Mouse (Mus musculus) limb, embryonic 13.5 days (tissue): ENCODE measurements around the gene Pacs2. TPM values are rescaled to one million over a fixed set of nuclear protein-coding genes. Genes with fewer than 3 reads are reported as not detected.
A peak's percentile ranks its signal among the peaks of the same experiment; 100 is the strongest.

Source experiments
- ATAC-seq: fragments of 200-750 bp; cut with Nextera tagmentation; 2 replicates; pipeline ENCODE4 v1.8.0; 2017; ENCODE audit warnings: low read depth, moderate number of reproducible peaks, moderate TSS enrichment; ENCODE audit not compliant: low FRiP score
- H3K27ac ChIP-seq: fragments of 300-500 bp; sonication (generic); 2 replicates; pipeline ENCODE4 v1.5.1; 2015; ENCODE audit warnings: inconsistent platforms, mild to moderate bottlenecking, moderate library complexity
- H3K27me3 ChIP-seq: fragments of 300-500 bp; sonication (generic); 2 replicates; pipeline ENCODE4 v1.6.1; 2015; ENCODE audit warnings: mild to moderate bottlenecking, inconsistent platforms
- H3K36me3 ChIP-seq: fragments of 300-500 bp; sonication (generic); 2 replicates; pipeline ENCODE4 v1.6.1; 2015; ENCODE audit warnings: inconsistent platforms, mild to moderate bottlenecking, moderate library complexity
- H3K4me1 ChIP-seq: fragments of 300-500 bp; sonication (generic); 2 replicates; pipeline ENCODE4 v1.6.1; 2015; ENCODE audit warnings: inconsistent platforms
- H3K4me2 ChIP-seq: fragments of 300-500 bp; sonication (generic); replicated peaks from 2 replicates; pipeline ENCODE4 v1.6.1; 2015; ENCODE audit warnings: inconsistent platforms, mild to moderate bottlenecking, moderate library complexity
- H3K4me3 ChIP-seq: fragments of 300-500 bp; sonication (generic); 2 replicates; pipeline ENCODE4 v1.5.1; 2015; ENCODE audit warnings: moderate library complexity, mild to moderate bottlenecking, inconsistent platforms
- H3K9ac ChIP-seq: fragments of 300-500 bp; sonication (generic); 2 replicates; pipeline ENCODE4 v1.6.1; 2015; ENCODE audit warnings: mild to moderate bottlenecking, inconsistent platforms
- H3K9me3 ChIP-seq: fragments of 300-500 bp; sonication (generic); 2 replicates; pipeline ENCODE4 v1.6.1; 2016; ENCODE audit warnings: inconsistent platforms
- WGBS: fragments of 180-500 bp; shearing (Covaris S2); methylation state at CpG from one replicate; pipeline ENCODE4 v1.1.7; 2015; 5-methylcytosine and 5-hydroxymethylcytosine counted together
- polyA plus RNA-seq: library from polyadenylated mRNA; unstranded; fragments of >200 nt; fragmentation: Nextera tagmentation; extraction: Ambion mirVana; gene quantifications from 2 replicates; pipeline ENCODE4 v1.2.1, GENCODE M21; 2015

Gene Pacs2
- polyA plus RNA-seq, 1 experiment from 2014 or later, result 16.7 TPM

DNA sequence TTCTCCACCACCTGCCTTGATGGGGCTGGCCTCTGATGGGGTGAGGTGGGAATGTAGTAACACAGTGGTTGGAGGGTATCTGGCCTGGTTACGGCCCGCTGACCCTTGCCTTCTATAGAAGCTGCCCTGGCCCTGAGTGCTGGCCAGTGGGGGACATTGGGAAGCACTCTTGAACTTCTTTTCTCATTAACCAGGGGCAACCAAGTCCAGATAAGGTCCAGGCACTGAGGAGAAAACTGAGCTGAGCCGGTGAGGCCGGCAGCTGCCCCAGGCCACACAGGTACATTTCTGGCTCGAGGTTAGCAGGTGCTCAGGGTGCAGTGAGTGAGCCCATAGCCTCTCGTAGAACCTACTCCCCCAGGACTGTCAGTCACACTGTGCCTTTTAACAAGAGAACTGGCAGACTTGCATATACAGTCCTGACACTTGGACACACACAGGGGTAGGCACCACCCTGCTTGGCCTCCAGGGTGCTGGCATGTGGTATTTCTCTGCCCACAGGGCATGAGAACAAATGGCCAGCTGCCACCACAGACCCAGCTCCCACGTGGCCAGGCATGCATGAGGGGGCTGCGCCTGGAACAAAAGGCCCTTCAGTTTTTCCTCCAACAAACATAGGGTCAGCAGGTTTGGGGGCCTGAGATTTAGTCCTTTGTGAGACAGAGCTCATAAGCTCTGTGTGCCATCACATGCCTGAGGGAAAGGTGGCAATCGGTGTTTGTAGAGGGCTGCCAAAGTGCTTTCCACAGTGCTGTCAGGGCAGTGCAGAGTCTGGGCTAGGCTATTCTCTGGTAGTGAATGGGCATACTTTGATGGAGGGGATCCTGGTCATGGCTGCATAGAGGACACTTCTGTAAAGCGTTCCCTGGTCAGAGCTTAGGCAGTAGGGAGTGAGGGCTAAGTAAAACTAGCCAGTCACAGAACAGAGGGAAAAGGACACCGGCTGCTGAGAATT lies 18.3 kb downstream of the Pacs2 start:
- Histone ChIP-seq H3K36me3 (peaks cover 7% of the 10 kb centered on the region), H3K4me1 (peaks cover 16% of the 10 kb centered on the region), H3K9ac (no peak overlapping the region), H3K4me2 (no peak overlapping the region), H3K9me3 (no peaks in the 10 kb centered on the region), H3K27ac (no peak overlapping the region), H3K4me3 (no peak overlapping the region), H3K27me3 (no peaks in the 10 kb centered on the region)
- 79% methylated on average over 11 of the region's 11 CpGs for WGBS
- no peak for ATAC-seq

DNA sequence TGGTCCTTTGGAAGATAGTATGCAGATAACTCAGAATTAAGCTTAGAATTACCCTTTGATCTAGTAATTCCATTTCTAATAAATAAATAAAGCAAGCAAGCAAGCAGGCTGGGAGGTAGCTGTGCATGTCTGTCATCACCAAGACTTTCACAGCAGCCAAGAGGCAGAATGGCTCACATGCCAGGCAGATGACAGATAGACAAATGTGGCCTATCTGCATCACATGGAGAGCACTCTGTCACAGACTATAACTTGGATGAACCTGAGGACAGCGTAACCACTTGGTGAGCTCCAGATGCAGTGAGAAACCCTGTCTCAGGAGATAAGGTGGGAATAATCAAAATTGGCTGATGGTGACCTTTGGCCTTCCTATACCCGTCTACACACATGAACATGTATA lies 20.8 kb downstream of the Pacs2 start:
- 0 out of 2 replicates have a peak, but pooled peaks cover 5% of the 10 kb centered on the region for H3K36me3 ChIP-seq
- peaks cover 9% of the 10 kb centered on the region for H3K4me1 ChIP-seq
- WGBS, result 95% methylated on average over 2 of the region's 2 CpGs
- no peak overlapping the region for H3K4me2 ChIP-seq
- H3K27ac ChIP-seq, result no peak overlapping the region
- H3K4me3 ChIP-seq, result no peak overlapping the region
- no peaks in the 10 kb centered on the region for H3K27me3 ChIP-seq
- H3K9me3 ChIP-seq, result no peaks in the 10 kb centered on the region
- no peak for ATAC-seq
- H3K9ac ChIP-seq, result no peak overlapping the region

DNA sequence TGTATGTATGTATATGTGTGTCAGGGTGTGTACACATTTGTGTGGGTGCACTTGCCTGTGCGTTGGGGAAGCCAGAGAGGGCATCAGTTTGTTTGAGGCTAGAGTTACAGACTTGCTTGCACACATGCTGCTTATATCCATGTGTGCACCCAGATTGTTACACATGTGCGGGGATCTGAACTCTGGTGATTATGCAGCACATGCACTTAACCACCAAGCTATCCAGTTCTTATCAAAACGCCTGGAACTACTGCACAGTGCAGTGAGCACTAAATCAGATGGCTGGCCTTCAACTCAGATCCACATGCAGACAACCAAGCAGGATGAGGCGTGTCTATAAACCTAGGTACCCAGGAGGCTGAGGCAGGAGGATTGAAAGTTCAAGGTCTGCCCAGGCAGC lies 22.7 kb downstream of the Pacs2 start:
- Histone ChIP-seq H3K9ac (no peak overlapping the region), H3K9me3 (no peaks in the 10 kb centered on the region), H3K4me2 (no peak overlapping the region), H3K27me3 (no peaks in the 10 kb centered on the region), H3K36me3 (0 out of 2 replicates have a peak, but pooled peaks cover 5% of the 10 kb centered on the region), H3K27ac (no peak overlapping the region), H3K4me1 (peaks cover 9% of the 10 kb centered on the region), H3K4me3 (no peak overlapping the region)
- WGBS, result 84% methylated on average over 4 of the region's 4 CpGs
- no peak for ATAC-seq

DNA sequence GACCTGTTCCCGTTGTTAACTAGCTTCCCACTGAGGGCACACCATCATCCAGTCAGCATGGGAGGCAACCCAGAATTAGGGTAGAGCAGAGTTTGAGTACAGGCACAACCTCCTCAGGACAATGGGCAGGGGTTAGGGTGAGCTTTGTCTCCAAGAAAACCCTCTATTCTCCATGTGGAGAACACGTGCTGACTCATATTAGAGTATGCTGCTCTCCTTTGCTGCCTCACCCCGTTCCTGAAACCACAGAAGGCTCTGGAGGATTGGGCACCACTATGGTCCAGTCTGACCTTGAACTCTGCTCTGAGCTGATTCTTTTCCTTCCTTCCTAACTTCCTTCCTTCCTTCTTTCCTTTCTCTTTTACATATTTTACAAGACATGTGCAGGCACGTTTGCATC lies 24.1 kb downstream of the Pacs2 start:
- H3K9ac ChIP-seq, result no peak overlapping the region
- H3K36me3 ChIP-seq, result 0 out of 2 replicates have a peak, but pooled peaks cover 5% of the 10 kb centered on the region
- no peak overlapping the region for H3K27ac ChIP-seq
- H3K4me2 ChIP-seq, result no peak overlapping the region
- no peak for ATAC-seq
- H3K9me3 ChIP-seq, result no peaks in the 10 kb centered on the region
- WGBS, result 84% methylated on average over 4 of the region's 4 CpGs
- 0 out of 2 replicates have a peak, but pooled peaks cover 4% of the 10 kb centered on the region for H3K4me1 ChIP-seq
- no peaks in the 10 kb centered on the region for H3K27me3 ChIP-seq
- H3K4me3 ChIP-seq, result no peak overlapping the region

DNA sequence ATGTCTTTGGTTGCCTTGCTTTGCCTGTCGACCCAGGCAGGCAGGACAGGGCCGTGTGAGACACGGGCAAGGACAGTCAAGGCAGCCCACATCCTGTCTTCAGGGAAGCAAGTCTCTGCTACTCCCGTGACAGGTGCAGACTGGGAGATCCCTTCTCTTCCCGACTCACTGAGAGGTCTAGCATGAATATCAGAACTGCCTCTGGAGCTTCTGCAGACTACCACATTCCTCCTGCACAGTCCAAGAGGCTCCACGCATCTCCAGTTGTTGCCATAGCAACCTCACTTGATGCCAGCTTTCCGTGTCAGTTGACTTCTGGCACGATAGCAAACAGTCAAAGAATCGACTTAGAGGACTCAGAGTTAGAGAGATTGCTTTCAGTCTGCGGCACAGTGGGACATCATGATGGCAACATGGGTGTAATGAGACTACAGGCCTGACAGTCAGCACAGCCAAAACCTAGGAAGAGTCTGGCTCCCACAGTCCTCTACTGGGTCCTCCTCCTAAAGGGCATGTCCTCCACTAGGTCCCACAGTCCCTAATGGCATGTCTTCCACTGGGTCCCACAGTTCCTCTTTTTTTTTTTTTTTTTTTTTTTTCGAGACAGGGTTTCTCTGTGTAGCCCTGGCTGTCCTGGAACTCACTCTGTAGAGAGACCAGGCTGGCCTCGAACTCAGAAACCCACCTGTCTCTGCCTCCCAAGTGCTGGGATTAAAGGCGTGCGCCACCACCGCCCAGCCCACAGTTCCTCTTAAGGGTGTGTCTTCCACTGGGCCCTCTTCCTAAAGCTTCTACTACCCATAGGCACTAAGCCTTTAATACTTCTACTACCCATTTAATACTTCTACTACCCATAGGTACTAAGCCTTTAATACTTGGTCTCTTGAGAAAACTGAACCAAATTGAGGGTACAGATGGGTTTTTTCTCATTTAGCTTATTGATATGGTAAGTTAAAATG lies 27.5 kb downstream of the Pacs2 start:
- H3K4me3 ChIP-seq, result no peak overlapping the region
- H3K36me3 ChIP-seq, result peaks cover 25% of the 10 kb centered on the region
- H3K9me3 ChIP-seq, result no peaks in the 10 kb centered on the region
- ATAC-seq, result no peak
- no peak overlapping the region for H3K4me2 ChIP-seq
- no peaks in the 10 kb centered on the region for H3K27me3 ChIP-seq
- H3K27ac ChIP-seq, result no peak overlapping the region
- no peak overlapping the region for H3K9ac ChIP-seq
- WGBS, result 83% methylated on average over 15 of the region's 15 CpGs
- H3K4me1 ChIP-seq, result 0 out of 2 replicates have a peak, but pooled peaks cover 4% of the 10 kb centered on the region

DNA sequence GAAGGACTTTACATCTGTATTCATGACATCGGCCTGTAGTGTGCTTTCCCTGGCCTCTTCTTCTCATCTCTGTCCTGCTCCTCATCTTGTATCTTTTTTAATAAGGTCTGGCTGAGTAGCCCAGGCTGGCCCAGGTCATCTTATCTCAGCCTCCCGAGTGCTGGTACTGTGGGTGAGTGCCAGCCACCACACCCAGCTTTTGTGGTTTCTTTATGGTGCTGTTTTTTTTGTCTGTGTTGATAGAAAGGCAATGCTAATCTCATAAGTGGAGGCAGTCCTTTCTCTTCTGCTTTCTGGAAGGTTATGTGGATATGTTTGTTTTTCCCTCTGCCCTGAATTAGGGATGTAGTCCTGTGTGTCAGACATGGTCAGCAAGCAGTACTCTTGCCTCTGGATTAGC lies 28.2 kb downstream of the Pacs2 start:
- 0 out of 2 replicates have a peak, but pooled peaks cover 12% of the 10 kb centered on the region for H3K4me1 ChIP-seq
- no peak overlapping the region for H3K27ac ChIP-seq
- H3K36me3 ChIP-seq, result peaks cover 33% of the 10 kb centered on the region
- WGBS, result 88% methylated on average over 2 of the region's 2 CpGs
- no peak overlapping the region for H3K9ac ChIP-seq
- no peak for ATAC-seq
- H3K4me3 ChIP-seq, result no peak overlapping the region
- no peaks in the 10 kb centered on the region for H3K27me3 ChIP-seq
- no peak overlapping the region for H3K4me2 ChIP-seq
- no peaks in the 10 kb centered on the region for H3K9me3 ChIP-seq

DNA sequence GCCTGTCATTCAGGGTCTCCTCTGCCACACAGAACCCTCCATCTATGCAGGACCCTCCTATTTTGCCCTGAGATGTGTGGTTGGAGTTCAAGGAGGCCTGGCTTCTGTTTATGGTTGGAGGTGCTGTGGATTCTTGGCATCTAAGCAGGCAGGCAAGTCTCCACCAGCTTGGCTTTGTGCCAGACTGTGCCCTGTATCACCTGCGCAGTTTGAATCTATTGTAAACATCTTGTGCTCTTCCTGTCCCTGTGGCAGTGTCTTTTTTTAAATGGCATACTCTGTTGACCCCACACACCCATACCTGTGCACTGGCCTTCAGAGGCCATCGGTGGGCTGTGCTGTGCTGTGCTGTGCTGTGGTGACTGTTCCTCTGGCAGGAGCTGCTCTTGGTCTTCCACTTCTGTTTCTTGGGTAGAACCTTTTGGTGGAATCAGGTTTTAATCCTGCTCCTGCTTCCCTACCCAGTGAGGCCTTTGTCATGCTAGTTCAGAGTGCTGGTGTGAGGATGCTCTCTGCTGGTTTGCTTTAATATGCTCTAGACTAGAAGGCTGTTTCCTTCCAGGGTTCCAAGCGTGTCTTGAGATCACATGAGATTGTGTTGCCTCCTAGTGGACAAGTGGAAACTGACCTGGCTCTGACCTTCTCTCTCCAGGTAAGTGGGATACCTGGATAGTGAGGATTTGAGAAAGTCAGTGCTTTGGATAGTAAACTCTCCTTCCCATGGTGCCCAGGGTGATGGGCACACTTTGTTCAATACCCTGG lies 30.8 kb downstream of the Pacs2 start:
- H3K27me3 ChIP-seq, result no peaks in the 10 kb centered on the region
- 0 out of 2 replicates have a peak, but pooled peaks cover 13% of the 10 kb centered on the region for H3K4me1 ChIP-seq
- no peaks in the 10 kb centered on the region for H3K9me3 ChIP-seq
- no peak for ATAC-seq
- no peak overlapping the region for H3K4me2 ChIP-seq
- H3K27ac ChIP-seq, result no peak overlapping the region
- H3K36me3 ChIP-seq, result peaks cover 49% of the 10 kb centered on the region
- no peak overlapping the region for H3K9ac ChIP-seq
- WGBS, result 81% methylated on average over 3 of the region's 3 CpGs
- H3K4me3 ChIP-seq, result no peak overlapping the region

DNA sequence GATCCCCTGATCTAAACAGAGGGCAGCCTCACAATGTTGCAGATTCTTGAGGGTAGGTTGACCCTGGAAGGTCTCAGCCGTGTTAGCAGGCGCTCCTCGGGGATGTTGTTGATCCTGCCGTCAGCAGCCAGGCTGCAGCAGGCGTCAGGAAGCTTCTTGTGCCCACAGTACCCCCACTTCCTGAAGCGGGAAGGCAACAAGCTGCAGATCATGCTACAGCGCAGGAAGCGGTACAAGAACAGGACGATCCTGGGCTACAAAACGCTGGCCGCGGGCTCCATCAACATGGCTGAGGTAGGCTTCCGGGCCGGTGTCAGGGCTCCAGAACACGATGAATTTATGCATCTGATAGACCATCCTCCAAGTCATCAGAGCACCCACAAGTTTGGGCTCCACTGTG lies 32.6 kb downstream of the Pacs2 start:
- ATAC-seq, result no peak
- H3K27me3 ChIP-seq, result no peaks in the 10 kb centered on the region
- H3K4me3 ChIP-seq, result no peak overlapping the region
- H3K36me3 ChIP-seq, result peaks cover 65% of the 10 kb centered on the region
- no peak overlapping the region for H3K27ac ChIP-seq
- no peaks in the 10 kb centered on the region for H3K9me3 ChIP-seq
- 90% methylated on average over 15 of the region's 15 CpGs for WGBS
- H3K4me1 ChIP-seq, result peaks cover 19% of the 10 kb centered on the region
- no peak overlapping the region for H3K9ac ChIP-seq
- no peak overlapping the region for H3K4me2 ChIP-seq

DNA sequence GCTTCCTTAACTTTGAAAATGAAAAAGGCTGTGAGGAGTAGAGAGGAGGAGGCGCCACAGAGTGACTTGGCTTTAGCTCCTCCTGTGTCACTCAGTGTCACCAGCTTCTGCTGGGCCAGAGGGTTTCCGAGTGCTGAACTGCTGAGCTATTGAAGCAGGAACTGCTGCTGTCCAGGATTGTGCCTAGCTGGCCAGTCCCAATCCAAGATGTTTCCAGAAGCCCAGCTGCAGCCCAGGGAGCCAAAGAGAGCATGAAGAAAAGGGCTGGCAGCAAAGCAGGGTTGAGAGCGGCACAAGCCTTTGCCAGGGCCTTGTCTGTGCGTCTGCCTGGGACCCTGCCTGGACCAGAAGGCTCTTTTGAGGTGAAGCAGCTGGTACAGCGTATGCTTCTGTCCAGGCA lies 33.8 kb downstream of the Pacs2 start:
- Histone ChIP-seq H3K9ac (no peak overlapping the region), H3K27me3 (no peaks in the 10 kb centered on the region), H3K4me1 (peaks cover 23% of the 10 kb centered on the region), H3K4me2 (no peak overlapping the region), H3K27ac (no peak overlapping the region), H3K4me3 (no peak overlapping the region), H3K36me3 (peaks cover 74% of the 10 kb centered on the region), H3K9me3 (no peaks in the 10 kb centered on the region)
- no peak for ATAC-seq
- 90% methylated on average over 5 of the region's 5 CpGs for WGBS

DNA sequence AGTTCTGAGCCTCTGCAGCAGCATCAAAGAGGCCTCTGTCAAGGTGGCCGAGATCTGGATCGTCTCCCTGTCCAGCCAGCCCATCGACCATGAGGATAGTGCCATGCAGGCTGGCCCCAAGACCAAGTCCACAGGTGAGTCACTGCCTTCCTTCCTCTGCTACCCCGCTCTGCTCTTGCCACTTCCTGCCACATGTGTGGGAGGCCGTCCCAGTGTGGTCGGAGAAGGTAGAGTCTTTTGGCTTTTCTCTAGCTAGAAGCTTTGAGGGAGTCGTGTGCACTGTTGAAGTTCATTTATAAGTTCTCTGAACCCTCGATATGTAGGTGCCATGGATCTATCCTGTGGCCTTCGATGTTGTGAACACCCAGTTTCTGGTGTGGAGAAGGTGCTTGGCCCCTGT lies 35.5 kb downstream of the Pacs2 start:
- Histone ChIP-seq H3K9me3 (no peaks in the 10 kb centered on the region), H3K4me3 (no peak overlapping the region), H3K36me3 (peaks cover 83% of the 10 kb centered on the region), H3K9ac (no peak overlapping the region), H3K4me1 (peaks cover 23% of the 10 kb centered on the region), H3K4me2 (no peak overlapping the region), H3K27me3 (no peaks in the 10 kb centered on the region), H3K27ac (no peak overlapping the region)
- 93% methylated on average over 9 of the region's 9 CpGs for WGBS
- ATAC-seq, result no peak

DNA sequence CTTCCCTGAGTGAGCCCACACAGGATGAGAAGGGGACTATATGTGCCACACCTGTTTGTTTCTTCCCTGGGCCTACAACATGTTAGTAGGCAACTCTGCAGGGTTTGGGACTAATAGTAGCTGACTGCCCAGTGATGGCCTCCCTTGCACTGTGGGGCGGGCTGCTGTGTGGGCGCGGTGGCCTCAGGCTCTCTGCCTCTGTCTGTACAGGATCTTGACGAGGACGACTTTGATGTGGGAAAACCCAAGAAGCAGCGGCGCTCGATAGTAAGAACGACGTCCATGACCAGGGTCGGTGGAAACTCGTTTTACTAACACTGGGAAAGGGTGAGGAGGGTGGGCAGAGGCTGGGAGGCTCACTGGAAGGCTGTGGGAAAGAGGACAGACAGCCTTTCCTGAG lies 36.4 kb downstream of the Pacs2 start:
- Histone ChIP-seq H3K27me3 (no peaks in the 10 kb centered on the region), H3K4me2 (no peak overlapping the region), H3K9me3 (no peaks in the 10 kb centered on the region), H3K36me3 (peaks cover 86% of the 10 kb centered on the region), H3K4me1 (peaks cover 23% of the 10 kb centered on the region), H3K27ac (0 out of 2 replicates have a peak overlapping the region, but pooled peaks have one; percentile 28), H3K4me3 (no peak overlapping the region), H3K9ac (no peak overlapping the region)
- 68% methylated on average over 12 of the region's 12 CpGs for WGBS
- ATAC-seq, result no peak
